Mouse (Mus musculus): ENCODE results near the gene Tenm3. TPM values are rescaled to one million over a fixed set of nuclear protein-coding genes. Genes with fewer than 3 reads are reported as not detected.

Tenm3 gene
- polyA plus RNA-seq, 1 experiment: 19.1 TPM

GRCm38 (mm10) chr8:48281855-48282254 is 561.9 kb downstream of the Tenm3 start:
- H3K4me1 ChIP-seq (ENCODE audit: control insufficient read depth, insufficient read depth, low read length): peaks cover 2% of the 10 kb centered on the region; the same call in 1 of the 2 replicates
- H3K27ac ChIP-seq (ENCODE audit: insufficient read depth, low read length): no peak overlapping the region
- H3K4me3 ChIP-seq (ENCODE audit: insufficient read depth, low read length): no peak overlapping the region
- no peak for TF ChIP-seq CTCF (IDR thresholded peaks at IDR 0.05; ENCODE audit: extremely low read depth, insufficient read depth, low read length)
- no peak for TF ChIP-seq POLR2A (IDR thresholded peaks at IDR 0.05; ENCODE audit: extremely low read depth, insufficient read depth, low read length)

DNA sequence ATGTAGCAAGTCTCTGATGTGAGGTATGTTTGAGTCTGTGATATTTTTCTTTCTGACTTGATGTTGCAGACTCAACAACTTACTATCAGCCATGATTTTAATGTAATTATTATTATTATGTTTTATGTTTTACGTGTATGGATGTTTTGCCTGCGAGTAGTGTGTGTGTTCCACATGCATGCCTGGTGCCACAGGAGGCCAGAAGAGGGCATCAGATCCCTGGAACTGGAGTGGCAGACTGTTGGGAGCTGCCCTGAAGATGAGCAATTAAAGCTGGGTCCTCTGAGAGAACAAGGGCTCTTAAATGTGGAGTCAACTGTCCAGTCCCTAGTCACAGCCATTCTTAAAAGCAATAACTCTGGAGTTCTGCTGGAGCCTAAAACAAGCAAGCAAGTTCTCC is 564.4 kb downstream of the Tenm3 start:
- H3K4me3 ChIP-seq (ENCODE audit: insufficient read depth, low read length): no peak overlapping the region
- no peak overlapping the region for H3K27ac ChIP-seq (ENCODE audit: insufficient read depth, low read length)
- TF ChIP-seq CTCF (IDR thresholded peaks at IDR 0.05; ENCODE audit: extremely low read depth, insufficient read depth, low read length) (peak; percentile 35; the same call in 1 of the 2 replicates), POLR2A (IDR thresholded peaks at IDR 0.05; ENCODE audit: extremely low read depth, insufficient read depth, low read length) (no peak)
- H3K4me1 ChIP-seq (ENCODE audit: control insufficient read depth, insufficient read depth, low read length): peaks cover 2% of the 10 kb centered on the region; the same call in 1 of the 2 replicates

DNA sequence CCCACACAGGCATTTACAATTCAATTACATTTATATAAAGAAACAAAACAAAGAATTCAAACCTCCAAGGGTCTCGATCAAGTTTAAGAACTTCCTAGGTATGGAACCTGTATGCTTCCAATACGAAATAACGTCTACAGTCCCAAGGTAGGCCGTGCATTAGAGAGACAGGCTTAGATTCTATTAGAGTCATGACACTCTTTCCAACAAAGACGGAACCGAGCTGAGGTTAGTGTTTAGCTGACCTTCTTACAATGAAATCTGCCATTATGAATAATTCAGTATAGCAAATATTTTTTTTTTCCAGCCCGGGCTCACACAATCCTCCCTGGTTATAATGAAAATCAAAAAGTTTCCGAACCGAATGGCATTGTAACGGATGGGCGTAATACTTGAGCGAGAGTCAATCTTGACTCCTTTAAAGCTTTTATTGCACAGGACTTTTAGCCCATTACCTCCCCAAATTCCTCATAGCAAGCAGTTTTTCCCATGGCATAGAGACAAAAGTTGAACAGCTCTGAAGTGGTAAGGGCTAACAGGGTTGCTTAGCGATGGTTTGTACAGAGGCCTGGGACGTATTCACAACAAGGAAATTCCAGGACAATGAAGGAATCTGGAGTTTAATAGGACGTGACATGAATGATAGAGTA is 565.6 kb downstream of the Tenm3 start:
- H3K27ac ChIP-seq (ENCODE audit: insufficient read depth, low read length): no peak overlapping the region
- no peak for TF ChIP-seq POLR2A (IDR thresholded peaks at IDR 0.05; ENCODE audit: extremely low read depth, insufficient read depth, low read length)
- TF ChIP-seq CTCF (IDR thresholded peaks at IDR 0.05; ENCODE audit: extremely low read depth, insufficient read depth, low read length): no peak
- no peak overlapping the region for H3K4me3 ChIP-seq (ENCODE audit: insufficient read depth, low read length)
- H3K4me1 ChIP-seq (ENCODE audit: control insufficient read depth, insufficient read depth, low read length): peaks cover 2% of the 10 kb centered on the region; the same call in 1 of the 2 replicates

GRCm38 (mm10) chr8:48275066-48275465 is 568.7 kb downstream of the Tenm3 start:
- Histone ChIP-seq H3K27ac (ENCODE audit: insufficient read depth, low read length) (no peak overlapping the region), H3K4me1 (ENCODE audit: control insufficient read depth, insufficient read depth, low read length) (no peaks in the 10 kb centered on the region; the same call in 1 of the 2 replicates), H3K4me3 (ENCODE audit: insufficient read depth, low read length) (no peak overlapping the region)
- TF ChIP-seq POLR2A (IDR thresholded peaks at IDR 0.05; ENCODE audit: extremely low read depth, insufficient read depth, low read length) (no peak), CTCF (IDR thresholded peaks at IDR 0.05; ENCODE audit: extremely low read depth, insufficient read depth, low read length) (no peak)

- TF ChIP-seq POLR2A (IDR thresholded peaks at IDR 0.05; ENCODE audit: extremely low read depth, insufficient read depth, low read length) (no peak), CTCF (IDR thresholded peaks at IDR 0.05; ENCODE audit: extremely low read depth, insufficient read depth, low read length) (no peak)
- Histone ChIP-seq H3K27ac (ENCODE audit: insufficient read depth, low read length) (no peak overlapping the region), H3K4me3 (ENCODE audit: insufficient read depth, low read length) (no peak overlapping the region), H3K4me1 (ENCODE audit: control insufficient read depth, insufficient read depth, low read length) (no peaks in the 10 kb centered on the region; the same call in 1 of the 2 replicates)
Measured at GRCm38 (mm10) chr8:48274566-48274965, 569.2 kb downstream of the Tenm3 start.

- Histone ChIP-seq H3K27ac (ENCODE audit: insufficient read depth, low read length) (no peak overlapping the region), H3K4me3 (ENCODE audit: insufficient read depth, low read length) (no peak overlapping the region), H3K4me1 (ENCODE audit: control insufficient read depth, insufficient read depth, low read length) (no peaks in the 10 kb centered on the region)
- TF ChIP-seq POLR2A (IDR thresholded peaks at IDR 0.05; ENCODE audit: extremely low read depth, insufficient read depth, low read length) (no peak), CTCF (IDR thresholded peaks at IDR 0.05; ENCODE audit: extremely low read depth, insufficient read depth, low read length) (no peak)
Measured at GRCm38 (mm10) chr8:48268638-48269037, 575.1 kb downstream of the Tenm3 start.

GRCm38 (mm10) chr8:48260265-48260664 is 583.5 kb downstream of the Tenm3 start:
- Histone ChIP-seq H3K27ac (ENCODE audit: insufficient read depth, low read length) (no peak overlapping the region), H3K4me1 (ENCODE audit: control insufficient read depth, insufficient read depth, low read length) (no peaks in the 10 kb centered on the region; the same call in 1 of the 2 replicates), H3K4me3 (ENCODE audit: insufficient read depth, low read length) (no peak overlapping the region)
- no peak for TF ChIP-seq POLR2A (IDR thresholded peaks at IDR 0.05; ENCODE audit: extremely low read depth, insufficient read depth, low read length)

- Histone ChIP-seq H3K27ac (ENCODE audit: insufficient read depth, low read length) (no peak overlapping the region), H3K4me3 (ENCODE audit: insufficient read depth, low read length) (no peak overlapping the region), H3K4me1 (ENCODE audit: control insufficient read depth, insufficient read depth, low read length) (no peaks in the 10 kb centered on the region; the same call in 1 of the 2 replicates)
- TF ChIP-seq POLR2A (IDR thresholded peaks at IDR 0.05; ENCODE audit: extremely low read depth, insufficient read depth, low read length) (no peak), CTCF (IDR thresholded peaks at IDR 0.05; ENCODE audit: extremely low read depth, insufficient read depth, low read length) (no peak)
Measured at GRCm38 (mm10) chr8:48259832-48260231, 583.9 kb downstream of the Tenm3 start.

- Histone ChIP-seq H3K27ac (ENCODE audit: insufficient read depth, low read length) (no peak overlapping the region), H3K4me1 (ENCODE audit: control insufficient read depth, insufficient read depth, low read length) (peaks cover 3% of the 10 kb centered on the region; the same call in 1 of the 2 replicates), H3K4me3 (ENCODE audit: insufficient read depth, low read length) (no peak overlapping the region)
- TF ChIP-seq POLR2A (IDR thresholded peaks at IDR 0.05; ENCODE audit: extremely low read depth, insufficient read depth, low read length) (no peak), CTCF (IDR thresholded peaks at IDR 0.05; ENCODE audit: extremely low read depth, insufficient read depth, low read length) (no peak)
Measured at GRCm38 (mm10) chr8:48243876-48244275, 599.9 kb downstream of the Tenm3 start.

DNA sequence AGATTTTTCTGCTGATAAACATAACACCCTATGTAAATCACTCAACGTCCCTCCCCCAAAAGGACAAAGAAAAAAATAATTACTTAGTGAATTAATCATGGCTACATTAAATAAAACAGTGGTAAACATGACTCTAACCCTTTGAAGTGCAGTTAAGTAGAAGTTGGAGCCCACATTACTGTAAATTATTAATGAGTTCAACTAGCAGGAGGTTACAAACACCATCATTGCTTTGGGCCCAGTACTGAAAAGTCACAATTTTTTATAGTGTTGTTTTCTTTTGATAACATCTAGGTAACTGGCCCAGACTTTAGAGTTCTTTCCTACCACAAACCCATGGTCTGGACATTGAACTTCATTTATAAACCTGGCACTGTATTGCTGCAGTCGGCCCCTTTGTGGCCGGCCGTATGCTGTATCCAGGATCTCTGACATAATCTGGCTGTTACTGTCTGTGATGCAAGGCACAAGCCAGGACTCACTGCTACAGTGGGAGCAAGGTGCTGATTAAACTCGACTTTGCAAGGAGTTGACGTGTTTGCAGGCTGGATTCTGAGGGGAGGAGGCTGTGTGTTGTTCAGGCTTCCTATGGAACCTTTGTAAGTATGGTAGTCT is 602.7 kb downstream of the Tenm3 start:
- H3K27ac ChIP-seq (ENCODE audit: insufficient read depth, low read length): no peak overlapping the region
- no peak for TF ChIP-seq POLR2A (IDR thresholded peaks at IDR 0.05; ENCODE audit: extremely low read depth, insufficient read depth, low read length)
- TF ChIP-seq CTCF (IDR thresholded peaks at IDR 0.05; ENCODE audit: extremely low read depth, insufficient read depth, low read length): no peak

More for the DNA sequence above, 602.7 kb downstream of the Tenm3 start:
- Histone ChIP-seq H3K4me3 (ENCODE audit: insufficient read depth, low read length) (no peak overlapping the region), H3K4me1 (ENCODE audit: control insufficient read depth, insufficient read depth, low read length) (peaks cover 3% of the 10 kb centered on the region; the same call in 1 of the 2 replicates)
